Mouse (Mus musculus): Measurements from ENCODE around the gene Faap100. TPM values are rescaled to one million over a fixed set of nuclear protein-coding genes. Genes with fewer than 3 reads are reported as not detected.

The Faap100 gene
- total RNA-seq, 1 experiment, result 27.2 TPM

DNA sequence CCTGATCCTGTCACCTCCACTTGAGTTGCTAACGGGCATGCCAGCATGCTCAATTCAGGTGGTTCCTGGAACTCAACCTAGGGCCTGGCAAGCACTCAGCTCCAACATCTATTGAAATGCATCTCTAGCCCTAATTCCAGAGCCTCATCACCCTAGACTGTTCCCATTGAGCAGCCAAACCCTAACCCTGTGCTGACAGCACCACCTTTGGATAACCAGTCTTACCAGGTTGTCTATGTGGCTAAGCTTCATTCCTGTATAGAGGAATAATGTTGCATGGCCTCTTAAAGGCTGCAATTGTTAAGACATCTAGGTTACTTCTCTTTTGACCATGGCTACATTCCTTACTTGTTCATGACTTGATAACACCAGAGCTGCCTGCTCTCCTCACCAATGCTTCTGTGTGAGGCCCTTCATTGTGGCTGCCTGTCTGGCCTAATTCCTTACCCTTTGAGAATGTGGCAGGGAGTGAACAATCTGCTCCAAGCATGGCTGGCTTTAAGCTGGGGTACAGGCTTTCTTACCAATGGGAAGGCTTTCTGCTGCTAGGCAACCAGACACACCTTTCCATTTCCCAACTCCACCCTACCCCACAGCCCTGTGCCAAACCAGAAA is 33.4 kb downstream of the Faap100 start:
- Histone ChIP-seq H3K4me1 (ENCODE audit: control insufficient read depth in 2 of 2, insufficient read depth in 2 of 2, low read length in 2 of 2, poor library complexity in 1 of 2) (peaks cover 0 to 5% of the 10 kb centered on the region in 2 experiments; a peak in 1 of 4 replicates), H3K27ac (ENCODE audit: insufficient read depth, low read depth, low read length, poor library complexity, severe bottlenecking) (no peak overlapping the region), H3K4me3 (ENCODE audit: insufficient read depth in 1 of 2, low read depth in 1 of 2, low read length in 2 of 2, poor library complexity in 1 of 2, severe bottlenecking in 1 of 2) (no peak overlapping the region), H3K9me3 (ENCODE audit: control insufficient read depth, insufficient read depth, low read depth, low read length) (no peaks in the 10 kb centered on the region), H3K36me3 (ENCODE audit: control insufficient read depth, insufficient read depth, low read length, poor library complexity, severe bottlenecking) (peaks cover 21% of the 10 kb centered on the region), H3K9ac (ENCODE audit: insufficient read depth, low read depth, low read length, poor library complexity, severe bottlenecking) (no peak overlapping the region)
- TF ChIP-seq HCFC1 (IDR thresholded peaks at IDR 0.05; ENCODE audit: borderline replicate concordance, insufficient read depth, low read length) (no peak), MAFK (IDR thresholded peaks at IDR 0.05; ENCODE audit: insufficient read depth, low read depth, low read length) (no peak), ZNF384 (IDR thresholded peaks at IDR 0.05; ENCODE audit: low read depth, low read length) (no peak), ZC3H11A (IDR thresholded peaks at IDR 0.05; ENCODE audit: borderline replicate concordance, low read depth, low read length) (no peak), CHD2 (IDR thresholded peaks at IDR 0.05; ENCODE audit: low read depth, low read length) (no peak; the same call in 1 of the 2 replicates)
- in situ Hi-C loops (cut with MboI; ENCODE audit: low sequenced_read_pairs in 2 of 2, unreplicated experiment in 2 of 2), result no loop called here
- peak; percentile 44 for DNase-seq (ENCODE audit: low read depth, low spot score)

DNA sequence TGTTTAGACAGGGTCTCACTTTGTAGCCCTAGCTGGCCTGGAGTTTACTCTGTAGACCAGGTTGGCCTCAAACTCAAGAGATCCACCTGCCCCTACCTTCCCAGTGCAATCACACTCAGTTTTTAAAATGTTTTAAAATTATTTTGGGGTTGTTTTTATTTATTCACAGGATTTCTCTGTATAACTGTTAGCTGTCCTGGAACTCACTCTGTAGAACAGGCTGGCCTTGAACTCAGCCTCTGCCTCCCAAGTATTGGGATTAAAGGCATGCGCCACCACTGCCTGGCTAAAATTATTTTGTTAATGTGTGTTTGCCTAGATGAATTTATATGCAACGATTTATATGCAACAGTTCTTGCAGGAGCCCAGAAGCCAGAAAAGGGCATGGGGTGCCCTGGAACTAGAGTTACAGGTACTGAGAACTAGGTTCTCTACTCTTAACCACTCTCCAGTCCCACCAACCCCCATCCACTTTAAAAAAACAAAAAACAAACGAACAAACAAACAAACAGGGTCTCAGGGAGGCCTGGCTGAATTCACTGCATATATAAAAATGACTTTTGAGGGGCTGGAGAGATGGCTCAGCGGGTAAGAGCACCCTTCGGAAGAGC is 34.1 kb downstream of the Faap100 start:
- peaks cover 0 to 8% of the 10 kb centered on the region in 2 experiments; a peak in 1 of 4 replicates for H3K4me1 ChIP-seq (ENCODE audit: control insufficient read depth in 2 of 2, insufficient read depth in 2 of 2, low read length in 2 of 2, poor library complexity in 1 of 2)
- H3K4me3 ChIP-seq (ENCODE audit: insufficient read depth in 1 of 2, low read depth in 1 of 2, low read length in 2 of 2, poor library complexity in 1 of 2, severe bottlenecking in 1 of 2), result no peak overlapping the region
- H3K27ac ChIP-seq (ENCODE audit: insufficient read depth, low read depth, low read length, poor library complexity, severe bottlenecking), result no peak overlapping the region
- peaks cover 21% of the 10 kb centered on the region for H3K36me3 ChIP-seq (ENCODE audit: control insufficient read depth, insufficient read depth, low read length, poor library complexity, severe bottlenecking)
- in situ Hi-C loops (cut with MboI; ENCODE audit: low sequenced_read_pairs in 2 of 2, unreplicated experiment in 2 of 2), result no loop called here
- no peak overlapping the region for H3K9ac ChIP-seq (ENCODE audit: insufficient read depth, low read depth, low read length, poor library complexity, severe bottlenecking)
- no peaks in the 10 kb centered on the region for H3K9me3 ChIP-seq (ENCODE audit: control insufficient read depth, insufficient read depth, low read depth, low read length)
- no peak for DNase-seq (ENCODE audit: low read depth, low spot score)
- TF ChIP-seq HCFC1 (IDR thresholded peaks at IDR 0.05; ENCODE audit: borderline replicate concordance, insufficient read depth, low read length) (0 out of 2 replicates have a peak, but pooled peaks have one; percentile 34), MAFK (IDR thresholded peaks at IDR 0.05; ENCODE audit: insufficient read depth, low read depth, low read length) (no peak), ZC3H11A (IDR thresholded peaks at IDR 0.05; ENCODE audit: borderline replicate concordance, low read depth, low read length) (no peak), CHD2 (IDR thresholded peaks at IDR 0.05; ENCODE audit: low read depth, low read length) (0 out of 2 replicates have a peak, but pooled peaks have one; percentile 12), ZNF384 (IDR thresholded peaks at IDR 0.05; ENCODE audit: low read depth, low read length) (no peak)

DNA sequence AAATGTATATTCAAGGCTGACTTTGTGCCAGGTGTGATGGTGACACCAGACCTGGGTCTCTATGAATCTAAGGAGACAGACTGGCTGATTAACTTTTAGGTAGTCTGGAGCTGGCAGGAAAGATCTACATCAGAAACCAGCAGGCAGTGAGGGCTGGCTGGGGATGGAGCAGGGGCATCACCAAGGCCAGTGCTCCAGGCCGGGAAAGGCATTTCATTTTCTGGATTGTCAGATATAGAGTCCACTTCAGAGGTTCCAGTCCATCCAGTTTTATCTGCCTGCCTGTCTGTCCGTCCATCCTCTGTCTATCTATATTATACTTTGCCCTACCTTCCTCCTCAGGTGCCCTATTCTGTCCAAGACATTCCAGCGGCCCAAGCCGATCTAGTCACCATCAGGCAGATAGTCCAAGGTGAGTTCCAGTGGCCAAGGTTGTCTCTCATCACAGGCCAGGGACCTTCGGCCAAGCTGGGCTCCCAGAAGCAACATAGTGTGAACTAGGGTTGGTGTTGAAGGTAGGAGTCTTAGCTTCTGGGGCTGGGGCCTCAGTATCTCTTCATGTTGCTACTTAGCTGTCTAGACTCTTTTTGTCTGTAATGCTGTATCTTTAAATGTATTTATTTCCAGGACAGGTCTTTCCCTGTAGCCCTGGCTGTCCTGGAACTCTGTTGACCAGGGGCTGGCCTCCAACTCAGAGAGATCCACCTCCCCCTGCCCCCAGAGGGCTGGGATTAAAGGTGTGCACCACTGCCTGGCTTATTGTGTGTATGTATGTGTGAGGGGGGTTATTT is 34.9 kb downstream of the Faap100 start:
- Histone ChIP-seq H3K36me3 (ENCODE audit: control insufficient read depth, insufficient read depth, low read length, poor library complexity, severe bottlenecking) (peaks cover 21% of the 10 kb centered on the region), H3K9me3 (ENCODE audit: control insufficient read depth, insufficient read depth, low read depth, low read length) (no peaks in the 10 kb centered on the region), H3K4me1 (ENCODE audit: control insufficient read depth in 2 of 2, insufficient read depth in 2 of 2, low read length in 2 of 2, poor library complexity in 1 of 2) (peaks cover 0 to 8% of the 10 kb centered on the region in 2 experiments; a peak in 1 of 4 replicates), H3K4me3 (ENCODE audit: insufficient read depth in 1 of 2, low read depth in 1 of 2, low read length in 2 of 2, poor library complexity in 1 of 2, severe bottlenecking in 1 of 2) (no peak overlapping the region), H3K27ac (ENCODE audit: insufficient read depth, low read depth, low read length, poor library complexity, severe bottlenecking) (no peak overlapping the region), H3K9ac (ENCODE audit: insufficient read depth, low read depth, low read length, poor library complexity, severe bottlenecking) (no peak overlapping the region)
- TF ChIP-seq ZC3H11A (IDR thresholded peaks at IDR 0.05; ENCODE audit: borderline replicate concordance, low read depth, low read length) (no peak), HCFC1 (IDR thresholded peaks at IDR 0.05; ENCODE audit: borderline replicate concordance, insufficient read depth, low read length) (no peak), MAFK (IDR thresholded peaks at IDR 0.05; ENCODE audit: insufficient read depth, low read depth, low read length) (no peak), CHD2 (IDR thresholded peaks at IDR 0.05; ENCODE audit: low read depth, low read length) (peak; percentile 11; the same call in 1 of the 2 replicates), ZNF384 (IDR thresholded peaks at IDR 0.05; ENCODE audit: low read depth, low read length) (no peak)
- DNase-seq (ENCODE audit: low read depth, low spot score), result no peak
- in situ Hi-C loops (cut with MboI; ENCODE audit: low sequenced_read_pairs in 2 of 2, unreplicated experiment in 2 of 2), result no loop called here

DNA sequence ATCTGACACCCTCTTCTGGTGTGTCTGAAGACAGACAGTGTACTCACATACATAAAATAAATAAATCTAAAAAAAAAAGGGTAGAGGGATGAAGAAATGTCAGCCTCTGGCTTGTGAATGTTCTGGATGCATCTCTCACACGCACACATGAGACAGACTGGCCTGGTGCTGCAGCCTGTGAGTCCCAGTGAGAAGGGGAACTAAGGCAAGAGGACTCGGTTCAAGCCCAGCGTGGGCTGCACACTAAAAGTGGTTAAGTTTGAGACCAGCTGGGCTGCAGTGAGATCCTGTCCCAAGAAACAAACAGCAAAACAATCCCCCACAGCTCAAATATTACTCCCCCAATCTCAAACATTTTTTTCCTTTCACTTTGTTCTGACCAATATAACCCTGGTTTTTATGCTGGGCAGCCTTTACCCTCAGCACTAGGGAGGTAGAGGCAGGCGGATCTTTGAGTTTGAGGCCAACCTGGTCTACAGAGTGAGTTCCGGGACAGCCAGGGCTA is 35.9 kb downstream of the Faap100 start:
- TF ChIP-seq HCFC1 (IDR thresholded peaks at IDR 0.05; ENCODE audit: borderline replicate concordance, insufficient read depth, low read length), result no peak
- no peak for TF ChIP-seq CHD2 (IDR thresholded peaks at IDR 0.05; ENCODE audit: low read depth, low read length)
- TF ChIP-seq ZNF384 (IDR thresholded peaks at IDR 0.05; ENCODE audit: low read depth, low read length), result no peak
- TF ChIP-seq MAFK (IDR thresholded peaks at IDR 0.05; ENCODE audit: insufficient read depth, low read depth, low read length), result no peak
- no peak for TF ChIP-seq ZC3H11A (IDR thresholded peaks at IDR 0.05; ENCODE audit: borderline replicate concordance, low read depth, low read length)

More for the DNA sequence above, 35.9 kb downstream of the Faap100 start:
- Histone ChIP-seq H3K9ac (ENCODE audit: insufficient read depth, low read depth, low read length, poor library complexity, severe bottlenecking) (no peak overlapping the region), H3K4me3 (ENCODE audit: insufficient read depth in 1 of 2, low read depth in 1 of 2, low read length in 2 of 2, poor library complexity in 1 of 2, severe bottlenecking in 1 of 2) (no peak overlapping the region), H3K27ac (ENCODE audit: insufficient read depth, low read depth, low read length, poor library complexity, severe bottlenecking) (no peak overlapping the region), H3K4me1 (ENCODE audit: control insufficient read depth in 2 of 2, insufficient read depth in 2 of 2, low read length in 2 of 2, poor library complexity in 1 of 2) (peaks cover 0 to 8% of the 10 kb centered on the region in 2 experiments; a peak in 1 of 4 replicates), H3K9me3 (ENCODE audit: control insufficient read depth, insufficient read depth, low read depth, low read length) (no peaks in the 10 kb centered on the region), H3K36me3 (ENCODE audit: control insufficient read depth, insufficient read depth, low read length, poor library complexity, severe bottlenecking) (peaks cover 17% of the 10 kb centered on the region)
- in situ Hi-C loops (cut with MboI; ENCODE audit: low sequenced_read_pairs in 2 of 2, unreplicated experiment in 2 of 2), result no loop called here
- no peak for DNase-seq (ENCODE audit: low read depth, low spot score)
